Mouse (Mus musculus) kidney, embryonic 16.5 days (tissue): ENCODE measurements at regions not wholly inside any gene's neighbourhood (a gene's known extent, or its start where the extent isn't known, plus 50 kb on each side); places are given as distances from the start of the nearest gene placed in this dataset.

Source experiments
- ATAC-seq: fragments of 200-750 bp; cut with Nextera tagmentation; 2 replicates; pipeline ENCODE4 v1.8.0; 2017; ENCODE audit warnings: moderate TSS enrichment; ENCODE audit not compliant: low FRiP score, low TSS enrichment
- H3K27ac ChIP-seq: fragments of 300-500 bp; sonication (generic); 2 replicates; pipeline ENCODE4 v1.5.1; 2014; ENCODE audit warnings: low read length
- H3K27me3 ChIP-seq: fragments of 300-500 bp; sonication (generic); 2 replicates; pipeline ENCODE4 v1.6.1; 2014; ENCODE audit warnings: low read length, control low read depth, mixed read lengths; ENCODE audit not compliant: insufficient read depth
- H3K36me3 ChIP-seq: fragments of 300-500 bp; sonication (generic); 2 replicates; pipeline ENCODE4 v1.6.1; 2014; ENCODE audit warnings: low read length, control low read depth, mixed read lengths; ENCODE audit not compliant: insufficient read depth
- H3K4me1 ChIP-seq: fragments of 300-500 bp; sonication (generic); 2 replicates; pipeline ENCODE4 v1.6.1; 2014; ENCODE audit warnings: low read length, control low read depth, mixed read lengths; ENCODE audit not compliant: insufficient read depth
- H3K4me2 ChIP-seq: fragments of 300-500 bp; sonication (generic); replicated peaks from 2 replicates; pipeline ENCODE4 v1.6.1; 2014; ENCODE audit warnings: low read depth, low read length
- H3K4me3 ChIP-seq: fragments of 300-500 bp; sonication (generic); 2 replicates; pipeline ENCODE4 v1.5.1; 2014; ENCODE audit warnings: mild to moderate bottlenecking, low read length
- H3K9ac ChIP-seq: fragments of 300-500 bp; sonication (generic); replicated peaks from 2 replicates; pipeline ENCODE4 v1.6.1; 2014; ENCODE audit warnings: low read length
- H3K9me3 ChIP-seq: fragments of 300-500 bp; sonication (generic); 2 replicates; pipeline ENCODE4 v1.6.1; 2016; ENCODE audit warnings: low read length, control low read depth
- WGBS: fragments of 180-500 bp; shearing (Covaris S2); extraction: QIAGEN DNeasy Blood & Tissue Kit; methylation state at CpG from one replicate; pipeline ENCODE4 v1.1.7; 2014; 5-methylcytosine and 5-hydroxymethylcytosine counted together

GRCm38 (mm10) chr5:38927051-38927450 is 50.4 kb upstream of the Clnk start:
- Histone ChIP-seq H3K4me1 (no peaks in the 10 kb centered on the region), H3K4me3 (no peak overlapping the region), H3K9me3 (no peaks in the 10 kb centered on the region), H3K4me2 (no peak overlapping the region), H3K27me3 (no peaks in the 10 kb centered on the region), H3K36me3 (no peaks in the 10 kb centered on the region), H3K9ac (no peak overlapping the region), H3K27ac (no peak overlapping the region)
- ATAC-seq = no peak
- WGBS = 86% methylated on average over 3 of the region's 3 CpGs
